Mouse (Mus musculus): ENCODE measurements around the gene Guca1b. TPM values are rescaled to one million over a fixed set of nuclear protein-coding genes. Genes with fewer than 3 reads are reported as not detected.

The Guca1b gene
- 0.62 TPM for polyA plus RNA-seq (2015; fragmentation: Illumina TruSeq; extraction: RNeasy Lipid Tissue Mini Kit (QIAGEN cat#74804); ENCODE audit: low read depth, low replicate concordance)

GRCm38 (mm10) chr17:47385145-47385544, at the start of gene Guca1b:
Guca1b (plus strand) TSS chr17:47385393.

DNA sequence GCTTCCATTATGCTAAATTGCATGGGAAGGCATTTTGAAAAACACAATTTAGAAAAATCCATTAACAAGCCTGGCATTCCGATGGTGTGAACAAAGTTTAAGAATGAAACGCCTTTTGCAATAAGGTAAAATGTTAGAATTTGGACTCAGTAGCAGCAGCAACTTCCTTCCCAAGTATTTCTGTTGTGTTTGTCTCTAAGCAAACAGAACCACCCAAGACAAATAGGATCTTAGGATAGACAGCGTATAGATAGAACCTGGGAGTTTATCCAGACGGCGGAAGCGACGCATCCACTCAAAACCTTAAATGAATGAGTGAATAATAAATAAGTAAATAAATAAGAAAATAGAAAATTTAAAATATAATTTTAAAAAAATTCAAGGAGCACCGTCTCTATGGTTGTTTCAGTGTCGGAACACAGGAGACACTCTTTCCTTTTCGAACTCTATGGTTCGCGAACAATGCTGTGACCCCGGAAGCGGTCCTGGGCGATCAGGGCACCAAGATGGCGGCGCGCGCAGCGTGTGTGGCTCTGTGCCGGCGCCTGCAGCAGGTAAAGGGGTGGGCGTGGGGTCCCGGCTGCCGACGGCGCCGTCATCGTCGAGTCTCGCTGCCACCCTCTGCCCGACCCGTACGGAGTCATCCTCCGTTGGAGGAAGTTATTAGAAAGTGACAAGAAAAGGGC, 16.6 kb upstream of the Guca1b start, which contains the start of gene Mrps10:
Mrps10 (plus strand) TSS at position 487 of the 686 bp plus-strand sequence.

GRCm38 (mm10) chr17:47400451-47400850, 15.3 kb downstream of the Guca1b start, which contains the start of gene Guca1a:
Guca1a (minus strand) TSS chr17:47400584.

DNA sequence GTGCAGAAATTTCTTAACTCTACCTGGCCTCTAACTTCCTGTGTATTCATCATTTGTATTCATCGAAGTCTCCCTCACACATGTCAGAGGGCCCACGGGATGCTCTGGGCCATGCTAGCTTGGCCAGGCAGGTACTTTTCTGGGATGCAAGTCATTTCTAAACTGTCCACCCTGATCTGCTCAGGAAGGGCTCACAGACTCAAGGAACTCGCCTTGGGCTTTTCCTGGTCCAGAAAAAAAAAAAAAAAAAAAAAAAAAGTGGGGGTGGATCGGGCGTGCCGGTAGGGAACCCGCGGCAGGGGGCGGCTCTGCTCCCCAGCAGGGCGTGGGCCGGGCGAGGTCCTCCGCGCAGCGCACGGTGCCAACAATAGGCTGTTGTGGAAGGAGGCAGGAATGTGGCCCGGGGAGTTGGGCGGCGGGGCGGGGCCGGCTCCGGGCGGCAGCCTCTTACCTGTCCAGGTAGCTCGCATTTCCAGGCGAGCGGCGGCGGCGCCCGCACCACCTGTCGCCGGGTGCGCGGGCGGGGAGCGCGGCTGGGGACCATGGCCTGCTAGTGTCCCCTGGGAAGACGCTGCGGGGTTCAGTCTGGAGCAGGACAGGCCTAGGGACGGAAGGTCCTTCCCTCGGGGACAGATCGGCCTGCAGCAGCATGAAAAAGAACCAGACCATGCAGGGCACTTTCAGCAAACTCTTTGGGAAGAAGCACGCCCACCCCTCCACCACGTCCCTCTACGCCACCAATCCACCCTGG, 51.1 kb downstream of the Guca1b start, which contains the start of gene AI661453:
AI661453 (plus strand) TSS at position 460 of the 751 bp plus-strand sequence.

GRCm38 (mm10) chr17:47436907-47437547, 51.8 kb downstream of the Guca1b start, which contains the start of gene 1700001C19Rik:
1700001C19Rik (minus strand) TSS chr17:47437376.

Other genes starting within 250 kb of the Guca1b start
- gene Mrps10, start 16.5 kb upstream of the Guca1b start, polyA plus RNA-seq (2015; fragmentation: Illumina TruSeq; extraction: RNeasy Lipid Tissue Mini Kit (QIAGEN cat#74804); ENCODE audit: low read depth, low replicate concordance): 64.4 TPM
- not detected for gene Guca1a, start 15.2 kb downstream of the Guca1b start, polyA plus RNA-seq (2015; fragmentation: Illumina TruSeq; extraction: RNeasy Lipid Tissue Mini Kit (QIAGEN cat#74804); ENCODE audit: low read depth, low replicate concordance)
- 0.25 TPM for gene AI661453, start 51.2 kb downstream of the Guca1b start, polyA plus RNA-seq (2015; fragmentation: Illumina TruSeq; extraction: RNeasy Lipid Tissue Mini Kit (QIAGEN cat#74804); ENCODE audit: low read depth, low replicate concordance)
- not detected for gene 1700001C19Rik, start 52.0 kb downstream of the Guca1b start, polyA plus RNA-seq (2015; fragmentation: Illumina TruSeq; extraction: RNeasy Lipid Tissue Mini Kit (QIAGEN cat#74804); ENCODE audit: low read depth, low replicate concordance)
- gene Taf8, start 116.9 kb downstream of the Guca1b start, polyA plus RNA-seq (2015; fragmentation: Illumina TruSeq; extraction: RNeasy Lipid Tissue Mini Kit (QIAGEN cat#74804); ENCODE audit: low read depth, low replicate concordance): 21.7 TPM
- gene Ccnd3, start 119.7 kb downstream of the Guca1b start, polyA plus RNA-seq (2015; fragmentation: Illumina TruSeq; extraction: RNeasy Lipid Tissue Mini Kit (QIAGEN cat#74804); ENCODE audit: low read depth, low replicate concordance): 23.5 TPM
- gene Bysl, start 226.1 kb downstream of the Guca1b start, polyA plus RNA-seq (2015; fragmentation: Illumina TruSeq; extraction: RNeasy Lipid Tissue Mini Kit (QIAGEN cat#74804); ENCODE audit: low read depth, low replicate concordance): 16.8 TPM
- gene Med20, start 226.2 kb downstream of the Guca1b start, polyA plus RNA-seq (2015; fragmentation: Illumina TruSeq; extraction: RNeasy Lipid Tissue Mini Kit (QIAGEN cat#74804); ENCODE audit: low read depth, low replicate concordance): 24.9 TPM
- gene Gm20517, start 226.2 kb downstream of the Guca1b start, polyA plus RNA-seq (2015; fragmentation: Illumina TruSeq; extraction: RNeasy Lipid Tissue Mini Kit (QIAGEN cat#74804); ENCODE audit: low read depth, low replicate concordance): 3.6 TPM
- 6.8 TPM for gene Usp49, start 245.3 kb downstream of the Guca1b start, polyA plus RNA-seq (2015; fragmentation: Illumina TruSeq; extraction: RNeasy Lipid Tissue Mini Kit (QIAGEN cat#74804); ENCODE audit: low read depth, low replicate concordance)

All from brain, adult 10 weeks (tissue).